Mouse (Mus musculus): ENCODE results near the gene Grin2b.

- no peak for TF ChIP-seq CTCF (IDR thresholded peaks at IDR 0.05; ENCODE audit: low read depth)
- no peak for TF ChIP-seq EP300 (IDR thresholded peaks at IDR 0.05; ENCODE audit: low read depth)
Observed at GRCm38 (mm10) chr6:135727106-135727505, 446.2 kb downstream of the Grin2b start.

Data from liver, postnatal 0 days (tissue).